Mouse (Mus musculus) ES-Bruce4 (cell line): ENCODE results near the gene E330021D16Rik.
"Not testable (repeated sequence)": the region's sequence is repeated elsewhere in the genome, so short reads cannot be mapped to it uniquely, and the experiment has no call there.

Experiments used
- CTCF ChIP-seq: IDR thresholded peaks from one replicate; pipeline ENCODE4 v1.8.1; 2011; ENCODE audit warnings: low read depth, low read length
- EP300 ChIP-seq: IDR thresholded peaks from 2 replicates; pipeline ENCODE4 v1.6.1; 2011; ENCODE audit warnings: low read depth, low read length; ENCODE audit not compliant: insufficient read depth

DNA sequence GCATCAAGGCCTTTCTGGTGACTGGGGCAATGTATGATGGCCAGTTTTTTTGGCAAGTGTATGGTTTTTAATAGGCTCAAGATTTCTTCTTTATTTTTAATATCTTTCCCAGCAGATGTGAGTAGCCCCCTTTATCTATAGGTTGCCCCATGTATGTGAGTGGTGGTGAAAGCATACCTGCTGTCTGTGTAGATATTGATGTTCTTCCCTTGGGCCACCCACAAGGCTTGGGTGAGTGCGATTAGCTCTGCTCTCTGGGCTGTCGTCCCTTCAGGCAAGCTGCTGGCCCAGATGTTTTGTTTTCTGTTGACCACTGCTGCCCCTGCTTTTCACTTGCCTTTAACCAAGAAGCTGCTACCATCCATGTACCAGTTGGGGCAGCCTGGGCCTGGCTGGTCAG lies 23.8 kb upstream of the E330021D16Rik start:
- TF ChIP-seq CTCF, EP300: not testable (repeated sequence)
